Mouse (Mus musculus) CH12.LX (cell line): ENCODE measurements at regions not wholly inside any gene's neighbourhood (a gene's known extent, or its start where the extent isn't known, plus 50 kb on each side); places are given as distances from the start of the nearest gene placed in this dataset.

Source experiments
- DNase-seq: peaks from one replicate; pipeline ENCODE4 v3.0.0-alpha.2; 2013; ENCODE audit errors: extremely low read depth
- H3K27ac ChIP-seq: 2 replicates; pipeline ENCODE4 v1.5.1; 2012; ENCODE audit warnings: low read depth, mild to moderate bottlenecking, control low read depth, moderate library complexity; ENCODE audit not compliant: insufficient read depth
- H3K27me3 ChIP-seq: replicated peaks from 2 replicates; pipeline ENCODE3; 2012; ENCODE audit warnings: inconsistent platforms
- H3K36me3 ChIP-seq, 2 experiments: replicated peaks in 1 of 2; 2 replicates each; pipeline versions ENCODE3 to v1.6.1; 2012; ENCODE audit warnings: inconsistent platforms in 1 of 2, low read length in 1 of 2, mild to moderate bottlenecking in 1 of 2, mixed read lengths in 1 of 2, moderate library complexity in 1 of 2; ENCODE audit not compliant: control insufficient read depth in 1 of 2, insufficient read depth in 1 of 2
- H3K4me1 ChIP-seq, 2 experiments: 2 replicates each; pipeline ENCODE4 v1.6.1; 2012; ENCODE audit warnings: inconsistent platforms in 1 of 2, moderate library complexity in 1 of 2; ENCODE audit not compliant: insufficient read depth in 2 of 2, control insufficient read depth in 1 of 2
- H3K4me2 ChIP-seq: 2 replicates; pipeline ENCODE4 v1.6.1; 2012; ENCODE audit warnings: low read depth, mild to moderate bottlenecking, control low read depth; ENCODE audit not compliant: poor library complexity, insufficient read depth, severe bottlenecking
- H3K4me3 ChIP-seq, 3 experiments: fragments of 150-350 bp in 1 of 3; sonication (generic) in 1 of 3; replicated peaks in 1 of 3; 2 replicates each; pipeline versions ENCODE3 to v1.5.1; 2011 to 2012; ENCODE audit warnings: low read depth in 2 of 3, low read length in 2 of 3, mild to moderate bottlenecking in 2 of 3, moderate library complexity in 2 of 3, control low read depth in 1 of 3, improper control_type of control experiment in 1 of 3, inconsistent platforms in 1 of 3, mixed read lengths in 1 of 3; ENCODE audit not compliant: poor library complexity in 1 of 3
- H3K79me2 ChIP-seq: replicated peaks from 2 replicates; pipeline ENCODE4 v1.6.1; 2012; ENCODE audit warnings: mild to moderate bottlenecking, moderate library complexity; ENCODE audit not compliant: control insufficient read depth, poor library complexity, insufficient read depth, severe bottlenecking; ENCODE audit errors: extremely low read depth
- H3K9ac ChIP-seq: 2 replicates; pipeline ENCODE4 v1.6.1; 2012; ENCODE audit warnings: low read depth, mild to moderate bottlenecking, control low read depth, moderate library complexity; ENCODE audit not compliant: insufficient read depth
- H3K9me3 ChIP-seq: replicated peaks from 2 replicates; pipeline ENCODE3; 2012; ENCODE audit warnings: low read length, inconsistent platforms, mixed read lengths
- CHD1 ChIP-seq: IDR thresholded peaks from 2 replicates; pipeline ENCODE4 v1.6.1; 2012; ENCODE audit warnings: low read depth, low read length, improper control_type of control experiment, inconsistent platforms
- HCFC1 ChIP-seq: IDR thresholded peaks from 2 replicates; pipeline ENCODE4 v1.6.1; 2012; ENCODE audit warnings: low read depth, mild to moderate bottlenecking, inconsistent platforms, low read length, improper control_type of control experiment
- IRF4 ChIP-seq: IDR thresholded peaks from 2 replicates; pipeline ENCODE4 v1.6.1; 2014; ENCODE audit warnings: low read depth, mild to moderate bottlenecking, inconsistent platforms, low read length, improper control_type of control experiment
- JUN ChIP-seq: IDR thresholded peaks from 2 replicates; pipeline ENCODE4 v1.6.1; 2011; ENCODE audit warnings: low read depth, mild to moderate bottlenecking, low read length, improper control_type of control experiment, moderate library complexity; ENCODE audit not compliant: insufficient read depth
- MAFK ChIP-seq: IDR thresholded peaks from 2 replicates; pipeline ENCODE4 v1.6.1; 2011; ENCODE audit warnings: low read length, improper control_type of control experiment; ENCODE audit not compliant: insufficient replicate concordance
- MAX ChIP-seq: IDR thresholded peaks from 2 replicates; pipeline ENCODE4 v1.6.1; 2011; ENCODE audit warnings: low read length, improper control_type of control experiment
- MAZ ChIP-seq: IDR thresholded peaks from 2 replicates; pipeline ENCODE4 v1.6.1; 2012; ENCODE audit warnings: low read depth, mild to moderate bottlenecking, inconsistent platforms, low read length, improper control_type of control experiment, moderate library complexity
- MXI1 ChIP-seq: IDR thresholded peaks from 2 replicates; pipeline ENCODE4 v1.6.1; 2011; ENCODE audit warnings: mild to moderate bottlenecking, low read depth, low read length, improper control_type of control experiment
- MYC ChIP-seq: IDR thresholded peaks from 2 replicates; pipeline ENCODE4 v1.6.1; 2011; ENCODE audit warnings: low read depth, mild to moderate bottlenecking, improper control_type of control experiment, low read length
- NELFE ChIP-seq: IDR thresholded peaks from 2 replicates; pipeline ENCODE4 v1.6.1; 2011; ENCODE audit warnings: low read depth, low read length, improper control_type of control experiment
- NRF1 ChIP-seq: IDR thresholded peaks from 2 replicates; pipeline ENCODE4 v1.6.1; 2014; ENCODE audit warnings: low read depth, mild to moderate bottlenecking, inconsistent platforms, low read length, improper control_type of control experiment, moderate library complexity
- POLR2AphosphoS2 ChIP-seq: IDR thresholded peaks from 2 replicates; pipeline ENCODE4 v1.6.1; 2011; ENCODE audit warnings: low read depth, low read length, improper control_type of control experiment
- RAD21 ChIP-seq: IDR thresholded peaks from 2 replicates; pipeline ENCODE4 v1.6.1; 2011; ENCODE audit warnings: low read depth, mild to moderate bottlenecking, low read length, improper control_type of control experiment, moderate library complexity
- RCOR1 ChIP-seq: conservative IDR thresholded peaks from 2 replicates; pipeline ENCODE4 v1.6.1; 2012; ENCODE audit warnings: low read depth, mild to moderate bottlenecking, inconsistent platforms, low read length, improper control_type of control experiment
- SIN3A ChIP-seq: IDR thresholded peaks from 2 replicates; pipeline ENCODE4 v1.6.1; 2012; ENCODE audit warnings: low read length, improper control_type of control experiment, inconsistent platforms
- TBP ChIP-seq: conservative IDR thresholded peaks from 2 replicates; pipeline ENCODE4 v1.6.1; 2011; ENCODE audit warnings: low read depth, low read length, improper control_type of control experiment
- UBTF ChIP-seq: IDR thresholded peaks from 2 replicates; pipeline ENCODE4 v1.6.1; 2012; ENCODE audit warnings: low read depth, mild to moderate bottlenecking, inconsistent platforms, low read length, improper control_type of control experiment, moderate library complexity
- ZKSCAN1 ChIP-seq: IDR thresholded peaks from 2 replicates; pipeline ENCODE4 v1.6.1; 2012; ENCODE audit warnings: low read depth, inconsistent platforms, low read length, improper control_type of control experiment, borderline replicate concordance
- ZMIZ1 ChIP-seq: IDR thresholded peaks from 2 replicates; pipeline ENCODE4 v1.6.1; 2012; ENCODE audit warnings: low read depth, mild to moderate bottlenecking, inconsistent platforms, low read length, improper control_type of control experiment
- dilution Hi-C: fragments of 300-500 bp; cut with MboI; formaldehyde crosslinking; loops from 2 replicates; pipeline ENCODE4 v1.14.3; 2020; ENCODE audit warnings: low sequenced_read_pairs; ENCODE audit not compliant: extremely low pct_unique_long_range_greater_than_20kb, extremely low pct_ligation_motif_present
- in situ Hi-C: fragments of 300-500 bp; cut with MboI; formaldehyde crosslinking; loops from 3 replicates; pipeline ENCODE4 v1.14.3; 2019; ENCODE audit warnings: low sequenced_read_pairs, low pct_ligation_motif_present, low pct_unique_long_range_greater_than_20kb, mixed read lengths

GRCm38 (mm10) chr10:97925568-97925967 is 199.0 kb upstream of the C030005K15Rik start:
- H3K27me3 ChIP-seq: no peaks in the 10 kb centered on the region
- dilution Hi-C loops: no loop called here
- H3K79me2 ChIP-seq: no peaks in the 10 kb centered on the region
- H3K4me2 ChIP-seq: no peak overlapping the region
- H3K27ac ChIP-seq: no peak overlapping the region
- no peaks in the 10 kb centered on the region for H3K4me1 ChIP-seq
- DNase-seq: no peak
- no peak overlapping the region for H3K9ac ChIP-seq
- in situ Hi-C loops: no loop called here
- H3K9me3 ChIP-seq: no peaks in the 10 kb centered on the region
- no peaks in the 10 kb centered on the region for H3K36me3 ChIP-seq
- H3K4me3 ChIP-seq: no peak overlapping the region
- TF ChIP-seq MAX: no peak
- TF ChIP-seq TBP: no peak
- no peak for TF ChIP-seq MYC
- TF ChIP-seq HCFC1: no peak
- TF ChIP-seq UBTF: no peak
- TF ChIP-seq MAFK: no peak
- no peak for TF ChIP-seq ZKSCAN1
- TF ChIP-seq JUN: no peak
- TF ChIP-seq, all 38 proteins: peak for 0

- dilution Hi-C loops: no loop called here
Observed at GRCm38 (mm10) chr10:97940345-97940744, 213.8 kb upstream of the C030005K15Rik start.

DNA sequence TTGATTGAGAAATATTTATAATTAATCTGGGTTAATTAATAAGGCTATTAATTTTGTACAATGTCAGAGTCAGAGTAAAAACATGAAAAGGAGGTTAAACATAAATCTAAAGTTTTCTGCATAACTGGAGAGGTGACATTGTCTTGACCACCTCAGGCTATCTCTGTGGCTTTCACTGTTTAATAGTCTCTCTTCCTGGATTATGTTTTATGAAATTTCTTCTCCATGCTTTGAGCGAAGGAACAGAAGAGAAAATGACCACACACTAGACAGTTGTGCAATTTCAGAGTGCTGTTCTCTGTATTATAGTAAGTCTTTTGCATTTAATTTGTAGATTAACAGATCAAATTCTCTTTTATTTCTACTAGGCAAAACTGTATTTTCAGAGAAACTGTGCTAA is 239.3 kb upstream of the C030005K15Rik start:
- Histone ChIP-seq H3K27ac (no peak overlapping the region), H3K9ac (no peak overlapping the region), H3K9me3 (no peaks in the 10 kb centered on the region), H3K79me2 (no peaks in the 10 kb centered on the region), H3K27me3 (no peaks in the 10 kb centered on the region), H3K4me3 (no peak overlapping the region), H3K36me3 (no peaks in the 10 kb centered on the region), H3K4me2 (no peak overlapping the region), H3K4me1 (no peaks in the 10 kb centered on the region)
- DNase-seq: no peak
- dilution Hi-C loops (no loop called here), in situ Hi-C loops (no loop called here)
- TF ChIP-seq IRF4 (no peak), RCOR1 (no peak), SIN3A (no peak), ZMIZ1 (no peak), POLR2AphosphoS2 (no peak), MXI1 (no peak), CHD1 (no peak), MAZ (no peak)

More at GRCm38 (mm10) chr10:97940345-97940744, 213.8 kb upstream of the C030005K15Rik start:
- in situ Hi-C loops: no loop called here
- no peak for DNase-seq
- H3K9ac ChIP-seq: no peak overlapping the region
- H3K27me3 ChIP-seq: no peaks in the 10 kb centered on the region
- no peaks in the 10 kb centered on the region for H3K4me1 ChIP-seq
- no peak overlapping the region for H3K4me3 ChIP-seq
- no peaks in the 10 kb centered on the region for H3K9me3 ChIP-seq
- no peak overlapping the region for H3K27ac ChIP-seq
- H3K36me3 ChIP-seq: no peaks in the 10 kb centered on the region
- no peaks in the 10 kb centered on the region for H3K79me2 ChIP-seq
- TF ChIP-seq NELFE (no peak), RAD21 (no peak), NRF1 (no peak), ZKSCAN1 (no peak)
- H3K4me2 ChIP-seq: no peak overlapping the region
